Mouse (Mus musculus) hindbrain, embryonic 11.5 days (tissue): ENCODE data around the gene Stoml2. TPM values are rescaled to one million over a fixed set of nuclear protein-coding genes. Genes with fewer than 3 reads are reported as not detected.
A peak's percentile ranks its signal among the peaks of the same experiment; 100 is the strongest.

Experiments used
- ATAC-seq: fragments of 200-750 bp; cut with Nextera tagmentation; 2 replicates; pipeline ENCODE4 v1.8.0; 2017; ENCODE audit warnings: mild to moderate bottlenecking, moderate TSS enrichment, moderate library complexity; ENCODE audit not compliant: low FRiP score
- DNase-seq: peaks from one replicate; pipeline ENCODE4 v3.0.0-alpha.2; 2015; ENCODE audit warnings: low spot score
- H3K27ac ChIP-seq: fragments of 300-500 bp; sonication (generic); 2 replicates; pipeline ENCODE4 v1.5.1; 2014; ENCODE audit warnings: mild to moderate bottlenecking, low read depth, low read length
- H3K27me3 ChIP-seq: fragments of 300-500 bp; sonication (generic); 2 replicates; pipeline ENCODE4 v1.6.1; 2014; ENCODE audit warnings: mild to moderate bottlenecking, low read length, moderate library complexity, mixed read lengths; ENCODE audit not compliant: control insufficient read depth, insufficient read depth
- H3K36me3 ChIP-seq: fragments of 300-500 bp; sonication (generic); 2 replicates; pipeline ENCODE4 v1.6.1; 2014; ENCODE audit warnings: mild to moderate bottlenecking, low read length, moderate library complexity, mixed read lengths; ENCODE audit not compliant: control insufficient read depth, insufficient read depth
- H3K4me1 ChIP-seq: fragments of 300-500 bp; sonication (generic); replicated peaks from 2 replicates; pipeline ENCODE4 v1.6.1; 2014; ENCODE audit warnings: low read length, mixed read lengths; ENCODE audit not compliant: control insufficient read depth, insufficient read depth
- H3K4me2 ChIP-seq: fragments of 300-500 bp; sonication (generic); replicated peaks from 2 replicates; pipeline ENCODE4 v1.6.1; 2014; ENCODE audit warnings: mild to moderate bottlenecking, low read depth, low read length
- H3K4me3 ChIP-seq: fragments of 300-500 bp; sonication (generic); 2 replicates; pipeline ENCODE4 v1.5.1; 2014; ENCODE audit warnings: low read depth, low read length
- H3K9ac ChIP-seq: fragments of 300-500 bp; sonication (generic); 2 replicates; pipeline ENCODE4 v1.6.1; 2014; ENCODE audit warnings: low read depth, low read length
- H3K9me3 ChIP-seq: fragments of 300-500 bp; sonication (generic); 2 replicates; pipeline ENCODE4 v1.6.1; 2016; ENCODE audit warnings: low read length; ENCODE audit not compliant: control insufficient read depth
- WGBS: fragments of 180-500 bp; shearing (Covaris S2); extraction: QIAGEN DNeasy Blood & Tissue Kit; methylation state at CpG from one replicate; pipeline ENCODE4 v1.1.7; 2014; 5-methylcytosine and 5-hydroxymethylcytosine counted together
- polyA plus RNA-seq: library from polyadenylated mRNA; unstranded; fragments of >200 nt; fragmentation: Nextera tagmentation; extraction: Ambion mirVana; gene quantifications from 2 replicates; pipeline ENCODE4 v1.2.1, GENCODE M21; 2014

Stoml2 gene
- polyA plus RNA-seq, 1 experiment from 2014 or later = 353 TPM

- H3K36me3 ChIP-seq = peaks cover 13% of the 10 kb centered on the region
- H3K27me3 ChIP-seq = no peaks in the 10 kb centered on the region
- WGBS = 78% methylated on average over 1 of the region's 1 CpGs
- H3K27ac ChIP-seq = no peak overlapping the region
- no peaks in the 10 kb centered on the region for H3K9me3 ChIP-seq
- ATAC-seq (no peak), DNase-seq (no peak)
- no peak overlapping the region for H3K9ac ChIP-seq
- H3K4me3 ChIP-seq = no peak overlapping the region
- 0 out of 2 replicates have a peak, but pooled peaks cover 5% of the 10 kb centered on the region for H3K4me1 ChIP-seq
- no peak overlapping the region for H3K4me2 ChIP-seq
Observed at GRCm38 (mm10) chr4:43032501-43032900, 991 bp upstream of the Stoml2 start.

- ATAC-seq (no peak; the same call in none of the 2 replicates), DNase-seq (no peak)
- peaks cover 8% of the 10 kb centered on the region for H3K36me3 ChIP-seq
- H3K9me3 ChIP-seq = no peaks in the 10 kb centered on the region
- H3K4me2 ChIP-seq = peak overlapping the region; percentile 85
- H3K9ac ChIP-seq = peak overlapping the region; percentile 88
- peak overlapping the region; percentile 79 for H3K4me3 ChIP-seq
- H3K27ac ChIP-seq = peak overlapping the region; percentile 86
- WGBS = 3% methylated on average over 28 of the region's 28 CpGs
- no peaks in the 10 kb centered on the region for H3K27me3 ChIP-seq
- 0 out of 2 replicates have a peak, but pooled peaks cover 5% of the 10 kb centered on the region for H3K4me1 ChIP-seq
Observed at GRCm38 (mm10) chr4:43030780-43031230, 705 bp downstream of the Stoml2 start.

GRCm38 (mm10) chr4:43030352-43030751, 1.2 kb downstream of the Stoml2 start:
- H3K27me3 ChIP-seq = no peaks in the 10 kb centered on the region
- H3K4me3 ChIP-seq = peak overlapping the region; percentile 79
- H3K9me3 ChIP-seq = no peaks in the 10 kb centered on the region
- H3K36me3 ChIP-seq = peaks cover 8% of the 10 kb centered on the region
- DNase-seq = no peak
- WGBS = 80% methylated on average over 9 of the region's 9 CpGs
- peak overlapping the region; percentile 86; the same call in 1 of the 2 replicates for H3K27ac ChIP-seq
- 0 out of 2 replicates have a peak, but pooled peaks cover 5% of the 10 kb centered on the region for H3K4me1 ChIP-seq
- peak overlapping the region; percentile 85 for H3K4me2 ChIP-seq
- H3K9ac ChIP-seq = peak overlapping the region; percentile 88
- ATAC-seq = no peak

- Histone ChIP-seq H3K4me1 (peaks cover 7% of the 10 kb centered on the region; the same call in 1 of the 2 replicates), H3K9me3 (no peaks in the 10 kb centered on the region), H3K27me3 (no peaks in the 10 kb centered on the region), H3K4me2 (no peak overlapping the region), H3K27ac (no peak overlapping the region), H3K9ac (no peak overlapping the region), H3K4me3 (no peak overlapping the region), H3K36me3 (peaks cover 8% of the 10 kb centered on the region)
- 93% methylated on average over 9 of the region's 9 CpGs for WGBS
- no peak for ATAC-seq
- DNase-seq = no peak
Observed at GRCm38 (mm10) chr4:43029749-43030148, 1.8 kb downstream of the Stoml2 start.

- no peak for DNase-seq
- Histone ChIP-seq H3K4me3 (no peak overlapping the region), H3K9me3 (no peaks in the 10 kb centered on the region), H3K36me3 (peaks cover 8% of the 10 kb centered on the region), H3K27ac (no peak overlapping the region), H3K9ac (no peak overlapping the region), H3K4me2 (no peak overlapping the region), H3K27me3 (no peaks in the 10 kb centered on the region), H3K4me1 (peaks cover 11% of the 10 kb centered on the region; the same call in 1 of the 2 replicates)
- no peak for ATAC-seq
- 90% methylated on average over 7 of the region's 7 CpGs for WGBS
Observed at GRCm38 (mm10) chr4:43029121-43029520, 2.4 kb downstream of the Stoml2 start.

GRCm38 (mm10) chr4:43025084-43025960, 6.2 kb downstream of the Stoml2 start, which contains the start of gene Pigo:
TSS of gene Pigo (minus strand) at chr4:43025819.
- H3K27me3 ChIP-seq = no peaks in the 10 kb centered on the region
- H3K36me3 ChIP-seq = peaks cover 8% of the 10 kb centered on the region
- ATAC-seq (peak; percentile 89), DNase-seq (peak; percentile 95)
- H3K9me3 ChIP-seq = no peaks in the 10 kb centered on the region
- H3K4me3 ChIP-seq = peak within 1 kb of the TSS; percentile 44
- peak within 1 kb of the TSS; percentile 55 for H3K4me2 ChIP-seq
- H3K9ac ChIP-seq = peak within 1 kb of the TSS; percentile 63
- WGBS = 8% methylated on average over 42 of the region's 42 CpGs
- peaks cover 9% of the 10 kb centered on the region; the same call in 1 of the 2 replicates for H3K4me1 ChIP-seq
- peak within 1 kb of the TSS; percentile 34 for H3K27ac ChIP-seq

GRCm38 (mm10) chr4:43024673-43025072, 6.8 kb downstream of the Stoml2 start:
- H3K36me3 ChIP-seq = peaks cover 8% of the 10 kb centered on the region
- H3K4me2 ChIP-seq = peak overlapping the region; percentile 55
- no peaks in the 10 kb centered on the region for H3K9me3 ChIP-seq
- peak overlapping the region; percentile 34; the same call in 1 of the 2 replicates for H3K27ac ChIP-seq
- peak overlapping the region; percentile 63 for H3K9ac ChIP-seq
- ATAC-seq (no peak), DNase-seq (no peak)
- H3K27me3 ChIP-seq = no peaks in the 10 kb centered on the region
- H3K4me1 ChIP-seq = peaks cover 6% of the 10 kb centered on the region; the same call in 1 of the 2 replicates
- WGBS = 88% methylated on average over 14 of the region's 14 CpGs
- peak overlapping the region; percentile 44 for H3K4me3 ChIP-seq

GRCm38 (mm10) chr4:43021341-43021740, 10.2 kb downstream of the Stoml2 start:
- Histone ChIP-seq H3K9me3 (no peaks in the 10 kb centered on the region), H3K27me3 (no peaks in the 10 kb centered on the region), H3K4me2 (no peak overlapping the region), H3K27ac (no peak overlapping the region), H3K4me1 (peaks cover 6% of the 10 kb centered on the region; the same call in 1 of the 2 replicates), H3K9ac (no peak overlapping the region), H3K4me3 (no peak overlapping the region), H3K36me3 (0 out of 2 replicates have a peak, but pooled peaks cover 6% of the 10 kb centered on the region)
- ATAC-seq (no peak), DNase-seq (no peak)
- 72% methylated on average over 17 of the region's 17 CpGs for WGBS
